Mouse (Mus musculus) naive thymus-derived CD4-positive, alpha-beta T cell, adult 5 months (primary cell): ENCODE results near the gene Olfr985. TPM values are rescaled to one million over a fixed set of nuclear protein-coding genes. Genes with fewer than 3 reads are reported as not detected.

ENCODE experiments used
- polyA plus RNA-seq: library from polyadenylated mRNA; unstranded; fragments of 100-300 nt; shearing (Covaris generic); gene quantifications from one replicate; pipeline ENCODE4 v1.2.1, GENCODE M21; 2017

The Olfr985 gene
- polyA plus RNA-seq: not detected

GRCm38 (mm10) chr9:40130084-40130483 lies at the start of gene Olfr985:
Olfr985 (minus strand) TSS chr9:40130184.

GRCm38 (mm10) chr9:40114106-40114505 lies 15.9 kb downstream of the Olfr985 start, which contains the start of gene Olfr984:
Olfr984 (minus strand) TSS chr9:40114206.

GRCm38 (mm10) chr9:40093495-40093894 lies 36.5 kb downstream of the Olfr985 start, which contains the start of gene Olfr983:
Olfr983 (minus strand) TSS chr9:40093595.

Other genes starting within 250 kb of the Olfr985 start
- not detected for gene Olfr229, start 222.8 kb downstream of the Olfr985 start, polyA plus RNA-seq
- 0.12 TPM for gene Olfr974, start 192.7 kb downstream of the Olfr985 start, polyA plus RNA-seq
- gene Olfr975, start 178.1 kb downstream of the Olfr985 start, polyA plus RNA-seq: not detected
- not detected for gene Olfr976, start 169.1 kb downstream of the Olfr985 start, polyA plus RNA-seq
- gene Olfr978, start 138.1 kb downstream of the Olfr985 start, polyA plus RNA-seq: 0.37 TPM
- gene Olfr979, start 126.7 kb downstream of the Olfr985 start, polyA plus RNA-seq: not detected
- gene Olfr980, start 120.6 kb downstream of the Olfr985 start, polyA plus RNA-seq: not detected
- not detected for gene Olfr981, start 108.7 kb downstream of the Olfr985 start, polyA plus RNA-seq
- not detected for gene Olfr982, start 56.4 kb downstream of the Olfr985 start, polyA plus RNA-seq
- not detected for gene Olfr983, start 36.6 kb downstream of the Olfr985 start, polyA plus RNA-seq
- not detected for gene Olfr984, start 16.0 kb downstream of the Olfr985 start, polyA plus RNA-seq
- not detected for gene Tmem225, start 17.9 kb upstream of the Olfr985 start, polyA plus RNA-seq
- gene Olfr986, start 50.7 kb upstream of the Olfr985 start, polyA plus RNA-seq: not detected
- gene Zfp202, start 62.1 kb upstream of the Olfr985 start, polyA plus RNA-seq: 1.8 TPM
- gene Scn3b, start 139.0 kb upstream of the Olfr985 start, polyA plus RNA-seq: 0.09 TPM